Mouse (Mus musculus): Measurements from ENCODE around the gene Olfr312.
"Not testable (repeated sequence)": the region's sequence is repeated elsewhere in the genome, so short reads cannot be mapped to it uniquely, and the experiment has no call there.

The Olfr312 gene

DNA sequence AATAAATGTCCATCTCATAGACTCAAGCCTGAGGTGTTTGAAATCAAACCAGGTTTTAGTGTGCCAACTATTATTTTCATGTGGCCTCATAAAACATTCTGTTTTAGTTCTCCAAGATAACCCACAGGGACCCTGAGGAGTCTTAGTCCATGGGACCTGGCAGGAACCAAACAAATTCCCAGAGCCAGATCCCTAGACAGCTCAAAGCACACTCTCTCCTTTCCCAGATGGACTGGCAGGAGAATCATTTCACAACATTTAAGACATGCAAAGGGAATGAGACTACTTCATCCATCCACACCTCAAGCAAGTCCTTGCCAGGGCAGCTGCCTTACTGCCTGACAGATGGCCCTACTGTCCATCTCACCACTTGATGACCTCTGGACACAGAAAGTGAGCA is at the start of gene Olfr312:
Gene Olfr312 (plus strand): TSS at position 301 of the 400 bp plus-strand sequence.
- DNase-seq, result not testable (repeated sequence)

DNA sequence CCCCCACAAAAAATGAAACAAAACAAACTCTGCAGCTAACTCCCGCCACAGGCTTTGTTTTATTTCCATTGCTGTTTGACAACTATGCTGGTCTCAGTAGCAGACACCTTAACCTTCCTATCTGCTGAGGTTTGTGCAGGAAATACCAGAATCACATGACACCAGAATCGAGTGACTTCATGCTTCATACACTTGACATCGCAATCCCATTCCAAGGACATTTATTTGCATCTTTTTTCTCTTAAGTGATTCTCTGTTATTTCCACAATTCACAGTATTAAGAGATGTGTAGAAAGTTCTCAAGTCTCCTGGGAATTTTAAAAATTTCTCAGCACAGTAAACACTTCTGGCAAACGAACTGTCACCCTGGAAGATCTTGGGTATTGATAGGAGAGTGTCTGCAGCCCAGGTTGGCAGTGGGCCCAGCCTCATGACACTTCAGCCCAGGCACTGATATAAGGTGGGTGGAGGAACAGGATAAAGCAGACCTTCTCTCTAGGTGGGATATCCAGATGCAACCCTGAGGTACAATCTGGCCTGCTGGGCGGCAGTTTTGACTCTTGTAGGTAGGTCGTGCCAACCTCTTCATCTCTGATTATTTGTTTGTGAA is 46.5 kb upstream of the Olfr312 start, which contains the start of gene Olfr314:
Gene Olfr314 (plus strand): TSS at position 473 of the 610 bp plus-strand sequence.
- no peak for DNase-seq

DNA sequence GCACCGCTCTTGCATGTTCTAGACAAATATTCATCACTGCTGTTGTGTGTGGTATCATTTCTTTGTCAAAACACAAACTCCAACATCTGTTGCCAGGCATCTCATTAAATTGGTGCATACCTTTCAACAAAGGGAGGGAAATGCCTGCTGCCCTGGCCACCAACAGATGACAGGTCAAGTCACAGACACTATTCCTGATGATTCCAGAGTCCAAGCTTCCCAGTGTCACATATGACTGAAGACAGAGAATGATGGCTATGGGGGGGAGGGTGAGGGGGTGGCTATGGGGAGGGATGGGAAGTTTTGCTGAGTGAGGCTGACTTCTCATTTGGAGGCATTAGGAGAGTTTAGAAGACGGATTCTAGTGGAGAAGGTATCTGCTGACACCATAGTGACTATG is 44.9 kb upstream of the Olfr312 start:
- DNase-seq, result no peak

DNA sequence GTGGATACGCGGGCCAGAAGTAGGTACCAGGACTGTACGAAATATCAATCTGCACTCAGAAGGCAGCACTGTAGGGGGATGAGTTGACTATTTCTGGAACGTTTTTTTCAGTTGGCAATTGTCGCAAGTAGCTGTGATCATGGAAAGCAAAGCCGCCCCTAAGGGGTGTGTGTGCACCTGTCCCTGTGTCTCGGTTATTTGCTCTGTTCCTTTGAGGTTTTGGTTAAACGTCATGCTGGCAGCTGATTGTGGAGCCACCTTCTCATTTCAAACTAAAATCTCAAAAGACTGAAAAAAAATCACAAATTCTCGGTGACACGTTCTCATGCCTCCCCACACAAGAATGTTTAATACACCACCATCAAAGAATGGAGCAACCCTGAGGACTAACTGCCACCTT is 41.4 kb upstream of the Olfr312 start:
- no peak for DNase-seq

DNA sequence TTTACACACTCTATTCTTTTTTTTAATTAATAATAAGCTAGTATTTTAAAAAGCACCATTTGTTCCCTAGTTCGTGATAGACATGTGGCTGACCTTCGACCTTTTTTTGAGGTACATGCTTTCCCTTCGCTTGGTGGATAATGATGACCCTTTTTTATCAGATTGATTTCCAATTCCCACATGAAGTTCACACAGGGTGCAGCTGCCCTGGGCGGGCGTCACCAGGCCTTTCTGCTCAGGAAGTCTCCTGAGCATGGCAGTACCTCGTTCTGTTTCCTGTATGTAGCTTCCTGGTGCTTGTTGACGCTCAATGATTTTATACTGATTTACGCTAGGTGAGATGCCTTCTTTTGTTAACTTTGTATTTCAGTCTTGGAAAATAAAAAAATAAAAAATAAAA is 40.7 kb upstream of the Olfr312 start:
- no peak for DNase-seq

DNA sequence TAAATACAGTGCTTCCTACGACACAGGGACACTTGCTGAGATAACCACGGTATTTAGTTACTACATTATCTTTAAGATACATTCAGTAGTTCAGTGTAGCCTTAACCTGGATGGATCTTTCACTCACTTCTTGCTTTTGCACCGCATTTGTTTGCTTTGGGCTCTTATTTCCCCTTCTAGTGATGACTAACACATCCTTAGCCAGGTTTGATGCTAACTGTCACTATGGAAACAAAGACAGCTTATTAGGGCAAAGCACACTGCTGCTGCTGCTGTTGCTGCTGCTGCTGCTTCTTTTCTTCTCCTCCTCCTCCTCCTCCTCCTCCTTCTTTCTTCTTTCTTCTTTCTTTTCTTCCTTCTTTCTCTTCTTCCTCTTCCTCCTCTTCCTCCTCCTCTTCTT is 39.5 kb upstream of the Olfr312 start:
- no peak for DNase-seq

DNA sequence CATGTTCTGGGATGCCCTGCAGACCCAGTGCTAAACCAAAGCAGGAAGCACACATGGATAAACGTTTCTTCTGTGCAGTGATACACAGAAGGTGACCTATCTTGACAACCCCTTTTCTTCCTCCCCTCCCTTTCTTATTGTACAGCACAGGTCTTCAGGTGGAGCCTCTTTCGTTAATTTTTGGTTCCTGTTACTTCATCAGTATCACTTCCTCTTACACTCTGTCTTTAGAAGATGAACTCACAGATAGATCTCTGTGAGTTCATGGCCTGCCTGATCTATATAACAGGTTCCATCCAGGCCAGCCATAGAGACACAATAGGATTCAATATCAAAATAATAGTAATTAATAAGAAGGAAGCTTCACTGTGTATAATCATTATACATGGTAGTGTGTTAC is 39.0 kb upstream of the Olfr312 start:
- no peak for DNase-seq

DNA sequence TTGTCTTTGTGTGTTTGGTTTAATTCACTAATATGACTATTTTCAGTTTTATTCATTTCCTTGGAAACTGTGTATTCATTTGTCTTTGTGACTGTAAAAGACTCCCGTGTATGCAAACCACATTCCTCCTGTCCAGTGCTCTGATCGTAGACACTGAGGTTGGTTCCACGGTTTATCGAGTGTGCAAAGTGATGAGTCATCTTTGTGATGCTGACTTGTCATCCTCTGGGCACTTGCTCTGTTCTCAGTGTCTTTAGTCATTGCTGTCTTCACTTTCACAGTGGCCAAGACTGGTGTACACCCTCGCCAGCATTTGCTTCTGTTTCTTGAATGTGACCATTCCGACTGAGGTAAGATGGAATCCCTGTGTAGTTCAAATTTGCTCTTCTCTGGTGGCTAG is 38.4 kb upstream of the Olfr312 start:
- DNase-seq, result no peak

DNA sequence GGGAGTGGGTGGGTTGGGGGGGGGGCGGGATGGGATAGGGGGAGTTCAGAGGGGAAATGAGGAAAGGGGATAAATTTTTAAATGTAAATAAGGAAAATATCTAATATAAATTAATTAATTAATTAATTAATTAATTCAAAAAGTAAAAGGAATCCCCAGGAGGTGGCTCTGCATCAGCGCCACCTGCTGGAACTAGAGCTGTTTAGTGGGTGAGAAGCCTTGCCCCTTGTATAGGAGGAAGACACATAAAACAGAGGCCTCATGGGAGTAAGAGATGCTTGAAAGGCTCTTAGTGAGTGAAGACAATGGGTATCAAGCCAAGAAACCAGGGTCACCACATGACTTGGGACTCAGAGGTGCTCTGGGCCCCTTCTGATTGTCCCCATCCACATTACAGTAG is 33.2 kb upstream of the Olfr312 start:
- no peak for DNase-seq

DNA sequence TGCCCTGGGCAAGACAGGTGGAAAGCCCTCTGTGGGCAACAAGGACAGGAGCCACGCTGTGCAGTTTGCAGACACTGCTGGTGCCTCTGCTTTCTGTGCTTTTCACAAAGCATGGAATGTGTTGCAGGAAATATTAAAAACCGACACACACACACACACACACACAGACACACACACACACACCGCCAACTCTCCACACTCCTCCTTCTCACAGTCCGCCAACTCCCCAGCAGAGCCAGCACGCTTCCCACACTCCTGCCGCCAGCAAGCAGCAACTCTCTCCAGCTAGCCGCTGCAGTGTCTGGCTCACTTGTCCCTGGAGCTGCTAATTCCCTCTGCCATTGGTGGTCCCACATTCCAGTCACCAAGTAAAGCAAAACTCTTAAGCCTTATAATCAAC is 32.2 kb upstream of the Olfr312 start:
- no peak for DNase-seq

DNA sequence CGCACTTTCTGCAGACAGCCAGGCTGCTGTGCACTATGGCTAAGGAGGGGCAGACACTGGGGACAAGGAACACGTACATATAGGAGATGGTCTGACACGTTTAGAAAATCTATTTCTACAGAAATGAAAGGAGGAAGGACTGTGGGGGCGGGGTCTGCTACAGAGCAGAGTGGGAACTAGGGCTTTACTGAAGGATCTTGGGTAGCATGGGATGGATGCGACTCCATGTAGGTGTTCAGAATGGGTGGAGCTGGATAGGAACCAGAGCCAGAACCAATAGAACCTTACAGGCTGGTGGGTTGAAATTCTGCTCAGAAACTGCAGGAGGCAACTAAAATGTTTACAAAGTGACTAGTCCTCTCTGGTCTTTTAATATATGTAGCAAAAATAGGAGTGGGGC is 29.3 kb upstream of the Olfr312 start:
- no peak for DNase-seq

DNA sequence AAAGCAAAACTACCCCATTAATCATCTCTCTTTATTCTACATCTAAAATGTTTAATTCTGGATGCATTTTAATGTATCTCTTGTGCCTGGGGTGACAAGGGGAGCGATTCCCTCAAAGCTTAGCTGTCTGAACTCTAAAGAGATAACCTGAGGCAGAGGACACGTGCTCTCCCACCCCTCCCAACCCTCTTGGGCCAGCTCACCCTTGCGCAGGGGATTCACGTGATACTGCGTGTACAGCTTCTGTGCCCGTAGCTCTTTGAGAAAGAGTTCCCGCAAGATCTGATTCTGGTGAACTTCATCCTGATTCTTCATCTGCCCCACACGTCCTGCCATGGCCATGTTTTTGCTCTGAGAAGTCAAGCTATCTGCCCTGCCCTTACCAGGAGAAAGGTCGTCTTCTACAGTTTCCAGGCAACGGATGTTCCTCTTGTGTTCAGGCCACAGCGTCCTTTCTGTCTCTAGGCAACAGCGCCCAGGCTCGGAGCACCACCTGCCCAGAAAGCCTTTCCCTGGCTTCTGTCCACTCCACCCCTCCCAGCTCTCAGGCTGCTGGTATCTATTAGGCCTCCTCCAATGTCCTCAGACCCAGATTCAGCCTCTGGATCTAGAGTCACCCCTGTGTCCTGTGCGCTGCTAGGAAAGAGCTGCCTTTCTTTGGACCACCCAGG is 27.3 kb upstream of the Olfr312 start, which contains the start of gene Fam183b:
Gene Fam183b (minus strand): TSS at position 403 of the 671 bp plus-strand sequence.
- peak; percentile 10 for DNase-seq

DNA sequence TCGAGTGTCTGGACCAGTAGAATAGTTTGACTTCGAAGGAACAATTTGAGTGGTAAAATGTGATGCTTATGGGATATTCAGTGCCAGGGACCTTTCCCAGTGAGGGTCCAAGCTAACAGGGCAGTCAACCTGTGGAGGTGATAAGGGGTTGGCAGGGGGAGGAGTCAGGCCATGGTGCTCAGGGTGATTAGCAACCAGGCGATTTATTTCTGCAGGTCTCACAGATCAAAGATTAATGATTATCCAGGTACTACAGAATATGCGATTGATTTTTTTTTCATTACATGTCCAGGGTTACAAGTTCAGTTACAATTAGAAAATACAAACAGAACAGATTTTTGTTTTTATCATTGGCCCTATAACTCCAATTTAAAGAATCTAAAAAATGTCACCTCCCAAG is 25.2 kb upstream of the Olfr312 start:
- no peak for DNase-seq

DNA sequence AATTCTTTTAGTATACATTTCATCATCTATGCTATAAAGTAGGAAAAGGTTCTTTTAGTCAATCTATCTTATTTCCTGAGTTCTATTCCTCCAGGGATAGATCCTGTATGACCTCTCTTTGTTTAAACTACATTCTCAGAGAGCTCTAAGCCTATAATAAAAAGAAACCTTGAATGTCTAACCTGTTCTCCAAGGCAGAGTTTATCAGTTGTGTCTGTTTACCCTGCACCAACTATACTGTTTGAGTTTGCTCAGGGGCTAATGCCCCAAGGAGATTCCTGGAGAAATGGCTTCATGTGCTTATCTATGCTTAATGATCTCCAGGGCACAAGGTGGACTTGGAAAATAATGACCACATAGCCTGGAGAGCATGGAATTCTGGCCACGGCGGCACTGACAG is 24.6 kb upstream of the Olfr312 start:
- no peak for DNase-seq

DNA sequence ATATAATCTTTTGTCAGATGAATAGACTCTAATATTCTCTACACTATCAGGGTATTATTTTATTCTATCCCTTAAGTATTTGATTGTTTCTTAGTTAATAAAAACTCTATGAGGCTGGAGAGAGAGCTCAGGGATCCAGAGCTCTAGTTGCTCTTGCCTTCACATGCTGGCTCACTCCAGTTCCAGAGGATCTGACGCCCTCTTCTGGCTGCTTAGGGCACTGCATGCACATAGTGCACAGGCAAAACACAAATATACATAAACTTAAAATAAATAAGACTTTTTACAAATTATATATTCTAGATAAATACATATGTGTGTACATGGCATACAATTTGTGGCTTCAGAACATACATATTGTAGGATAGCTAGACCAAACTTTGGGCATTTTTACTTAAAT is 17.0 kb upstream of the Olfr312 start:
- no peak for DNase-seq

DNA sequence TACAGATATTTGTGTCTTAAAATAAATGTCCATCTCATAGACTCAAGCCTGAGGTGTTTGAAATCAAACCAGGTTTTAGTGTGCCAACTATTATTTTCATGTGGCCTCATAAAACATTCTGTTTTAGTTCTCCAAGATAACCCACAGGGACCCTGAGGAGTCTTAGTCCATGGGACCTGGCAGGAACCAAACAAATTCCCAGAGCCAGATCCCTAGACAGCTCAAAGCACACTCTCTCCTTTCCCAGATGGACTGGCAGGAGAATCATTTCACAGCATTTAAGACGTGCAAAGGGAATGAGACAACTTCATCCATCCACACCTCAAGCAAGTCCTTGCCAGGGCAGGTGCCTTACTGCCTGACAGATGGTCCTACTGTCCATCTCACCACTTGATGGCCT is 14.3 kb upstream of the Olfr312 start, which contains the start of gene Olfr313:
Gene Olfr313 (plus strand): TSS at position 301 of the 400 bp plus-strand sequence.
- DNase-seq, result not testable (repeated sequence)

DNA sequence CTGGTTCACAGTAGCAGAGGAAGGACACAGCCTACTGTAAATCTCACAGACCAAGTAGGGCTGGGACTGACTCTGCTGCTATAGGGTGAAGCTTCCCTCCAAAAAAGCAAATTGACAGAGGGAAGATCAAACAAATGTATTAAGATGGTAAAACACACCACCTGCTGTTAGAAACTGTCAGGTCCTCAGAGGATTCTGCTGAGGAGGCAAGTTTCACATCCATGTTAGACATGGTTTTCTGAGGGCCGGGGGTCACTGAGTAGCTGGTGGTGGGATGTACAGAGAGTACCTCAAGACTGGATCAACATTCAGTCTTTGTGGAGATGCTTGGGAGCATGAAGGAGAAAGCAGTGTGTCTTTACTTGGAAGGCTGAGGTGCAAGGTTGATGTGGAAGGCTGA is 13.4 kb upstream of the Olfr312 start:
- DNase-seq, result no peak

DNA sequence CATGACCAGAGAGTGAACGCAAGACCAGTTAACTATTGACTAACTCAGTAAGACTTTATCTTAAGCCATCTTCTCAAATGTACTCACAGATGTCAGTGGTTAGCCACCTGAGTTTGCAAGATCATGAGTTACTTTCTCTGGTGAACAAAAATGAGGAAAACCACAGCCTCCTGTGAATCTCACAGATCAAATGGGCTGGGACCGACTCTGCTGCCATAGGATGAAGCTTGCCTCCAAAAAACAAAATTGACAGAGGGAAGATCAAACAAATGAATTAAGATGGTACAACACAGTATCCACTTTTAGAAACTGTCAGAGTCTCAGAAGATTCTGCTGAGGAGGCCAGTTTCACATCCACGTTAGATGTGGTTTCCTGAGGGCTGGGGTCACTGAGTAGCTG is 727 bp downstream of the Olfr312 start:
- no peak for DNase-seq

DNA sequence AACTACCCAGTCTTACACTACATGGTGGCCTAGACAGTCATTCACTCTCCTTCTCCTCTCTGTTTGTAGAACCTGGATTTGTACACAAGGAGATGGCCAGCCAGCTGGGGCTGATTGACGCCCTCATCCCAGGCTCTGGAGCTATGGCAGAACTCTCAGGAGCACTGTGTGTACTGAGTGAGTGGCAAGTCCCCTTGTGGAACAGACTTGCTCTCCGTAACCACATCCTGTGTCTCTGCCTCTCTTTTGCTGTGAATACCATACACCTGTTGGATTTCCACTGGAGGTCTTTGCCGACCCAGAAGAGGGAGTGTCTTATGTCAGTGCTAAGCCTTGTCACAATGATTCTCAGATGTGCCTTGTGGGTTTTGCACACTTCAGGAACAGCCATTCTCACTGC is 3.5 kb downstream of the Olfr312 start:
- not testable (repeated sequence) for DNase-seq

DNA sequence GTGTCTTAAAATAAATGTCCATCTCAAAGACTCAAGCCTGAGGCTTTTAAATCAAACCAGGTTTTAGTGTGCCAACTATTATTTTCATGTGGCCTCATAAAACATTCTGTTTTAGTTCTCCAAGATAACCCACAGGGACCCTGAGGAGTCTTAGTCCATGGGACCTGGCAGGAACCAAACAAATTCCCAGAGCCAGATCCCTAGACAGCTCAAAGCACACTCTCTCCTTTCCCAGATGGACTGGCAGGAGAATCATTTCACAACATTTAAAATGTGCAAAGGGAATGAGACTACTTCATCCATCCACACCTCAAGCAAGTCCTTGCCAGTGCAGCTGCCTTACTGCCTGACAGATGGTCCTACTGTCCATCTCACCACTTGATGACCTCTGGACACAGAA is 9.9 kb downstream of the Olfr312 start, which contains the start of gene Olfr311:
Gene Olfr311 (plus strand): TSS at position 301 of the 400 bp plus-strand sequence.
- not testable (repeated sequence) for DNase-seq

DNA sequence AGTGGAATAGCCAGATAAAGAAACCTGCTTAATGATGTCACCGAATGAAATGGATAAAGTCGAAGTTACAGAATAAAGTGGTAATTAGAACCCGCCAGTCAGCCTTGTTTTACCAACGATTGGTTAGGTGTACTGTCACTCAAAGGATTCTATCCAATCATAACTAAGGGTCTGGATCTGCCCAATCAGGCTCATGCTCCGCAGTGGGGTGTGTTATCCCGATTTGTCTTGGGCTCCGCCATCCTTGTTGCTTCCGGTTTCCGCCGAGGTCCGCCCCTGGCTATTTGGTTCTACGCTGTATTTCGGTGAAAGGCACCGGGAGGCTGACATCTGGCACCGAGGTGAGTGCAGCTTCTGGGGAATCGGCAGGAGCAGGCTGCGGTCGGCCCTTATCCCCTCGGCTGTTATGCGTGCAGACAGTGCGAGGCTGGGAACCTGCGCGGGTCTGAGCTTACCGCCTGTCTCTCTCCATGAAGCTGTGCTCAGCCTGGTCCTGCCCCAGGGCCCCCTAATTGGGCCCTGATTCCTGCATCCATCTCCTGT is 18.0 kb downstream of the Olfr312 start, which contains the start of gene Gm12258:
Gene Gm12258 (plus strand): TSS at position 240 of the 543 bp plus-strand sequence.
- peak; percentile 90 for DNase-seq

DNA sequence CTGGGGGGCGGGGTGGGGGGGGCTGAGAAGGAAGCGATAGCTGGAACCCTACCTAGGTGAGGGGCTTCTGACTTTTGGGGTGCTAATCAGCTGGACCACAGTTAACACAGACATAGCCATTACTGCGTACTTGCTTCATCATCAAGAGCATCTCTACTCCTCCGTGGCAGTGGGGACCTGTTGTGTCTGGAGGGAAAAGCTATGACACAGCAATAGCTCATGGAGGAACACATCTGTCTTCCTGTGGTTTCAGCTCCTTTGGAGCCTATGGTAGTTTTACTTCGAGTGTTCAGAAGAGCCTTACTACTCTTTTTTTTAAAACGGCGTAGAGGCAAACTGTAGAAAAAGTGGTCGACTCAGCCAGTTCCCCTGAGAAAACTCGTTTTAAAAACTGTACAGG is 18.6 kb downstream of the Olfr312 start:
- no peak for DNase-seq

DNA sequence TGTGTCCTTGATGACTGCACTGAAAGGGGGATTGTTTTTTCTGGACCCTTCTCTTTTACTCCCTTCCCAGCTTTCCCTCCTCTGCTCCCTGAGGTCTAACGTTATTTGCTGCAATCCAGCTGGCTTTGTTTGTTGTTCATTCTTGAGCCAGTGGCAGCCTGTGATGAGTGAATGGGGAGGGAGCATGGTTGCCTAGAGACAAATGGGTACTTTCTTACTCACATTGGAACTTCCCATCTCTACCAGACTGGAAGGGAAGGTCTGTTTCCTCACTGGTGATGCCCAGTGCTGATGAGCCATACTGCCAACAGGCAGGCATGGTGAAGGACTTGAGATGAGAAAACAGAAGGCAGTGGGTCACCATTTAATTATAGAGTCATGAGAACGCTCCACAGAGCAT is 20.7 kb downstream of the Olfr312 start:
- no peak for DNase-seq

DNA sequence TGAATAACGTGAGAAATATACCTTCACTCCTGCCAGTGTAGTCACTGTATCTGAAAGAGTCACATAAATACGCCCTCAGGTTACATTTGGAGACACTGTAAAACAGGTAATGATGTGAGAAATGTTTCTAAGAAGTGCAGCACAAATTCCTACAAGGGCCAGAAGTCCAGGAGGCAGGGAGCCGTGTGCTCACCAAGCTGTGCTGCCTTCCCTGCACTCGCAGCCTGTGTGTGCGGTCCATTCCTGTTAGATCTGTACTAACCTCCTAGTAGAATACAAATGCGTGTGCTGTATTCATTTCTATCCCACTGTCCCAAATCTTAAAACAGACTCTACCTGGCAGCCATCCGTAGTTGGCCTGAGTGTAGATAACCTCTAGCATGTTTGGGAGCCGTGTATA is 31.7 kb downstream of the Olfr312 start:
- DNase-seq, result no peak

Data from cerebellum, adult 11-12 months (tissue).